Mouse (Mus musculus) heart, adult 2 months (tissue): Measurements from ENCODE around the gene Chp2.

Source experiments
- EP300 ChIP-seq: fragments of 200-500 bp; IDR thresholded peaks from 2 replicates; pipeline ENCODE4 v1.6.1; 2011; ENCODE audit warnings: low read depth, low read length, control low read depth; ENCODE audit not compliant: insufficient read depth
- POLR2A ChIP-seq: fragments of 200-500 bp; IDR thresholded peaks from 2 replicates; pipeline ENCODE4 v1.6.1; 2011; ENCODE audit warnings: mild to moderate bottlenecking, low read depth, low read length, control low read depth; ENCODE audit not compliant: insufficient read depth

- TF ChIP-seq POLR2A (no peak), EP300 (no peak)
Measured at GRCm38 (mm10) chr7:122203936-122204335, 15.4 kb upstream of the Chp2 start.
